Mouse (Mus musculus) stomach, embryonic 16.5 days (tissue): ENCODE measurements around the gene Clip1. TPM values are rescaled to one million over a fixed set of nuclear protein-coding genes. Genes with fewer than 3 reads are reported as not detected.

Experiments
- ATAC-seq: fragments of 200-750 bp; cut with Nextera tagmentation; 2 replicates; pipeline ENCODE4 v1.8.0; 2017; ENCODE audit warnings: moderate number of reproducible peaks, moderate TSS enrichment; ENCODE audit not compliant: insufficient read depth, low FRiP score
- H3K27ac ChIP-seq: fragments of 300-500 bp; sonication (generic); 2 replicates; pipeline ENCODE4 v1.5.1; 2014; ENCODE audit warnings: low read length
- H3K27me3 ChIP-seq: fragments of 300-500 bp; sonication (generic); 2 replicates; pipeline ENCODE4 v1.6.1; 2014; ENCODE audit warnings: low read length, control low read depth, mixed read lengths; ENCODE audit not compliant: control insufficient read depth, insufficient read depth
- H3K36me3 ChIP-seq: fragments of 300-500 bp; sonication (generic); 2 replicates; pipeline ENCODE4 v1.6.1; 2014; ENCODE audit warnings: low read length; ENCODE audit not compliant: control insufficient read depth, insufficient read depth
- H3K4me1 ChIP-seq: fragments of 300-500 bp; sonication (generic); 2 replicates; pipeline ENCODE4 v1.6.1; 2014; ENCODE audit warnings: low read length, control low read depth, mixed read lengths; ENCODE audit not compliant: control insufficient read depth, insufficient read depth
- H3K4me2 ChIP-seq: fragments of 300-500 bp; sonication (generic); 2 replicates; pipeline ENCODE4 v1.6.1; 2014; ENCODE audit warnings: low read depth, low read length, mixed read lengths
- H3K4me3 ChIP-seq: fragments of 300-500 bp; sonication (generic); replicated peaks from 2 replicates; pipeline ENCODE4 v1.5.1; 2014; ENCODE audit warnings: mild to moderate bottlenecking, low read length
- H3K9ac ChIP-seq: fragments of 300-500 bp; sonication (generic); 2 replicates; pipeline ENCODE4 v1.6.1; 2014; ENCODE audit warnings: low read length
- H3K9me3 ChIP-seq: fragments of 300-500 bp; sonication (generic); replicated peaks from 2 replicates; pipeline ENCODE4 v1.6.1; 2016; ENCODE audit warnings: low read length, control low read depth; ENCODE audit not compliant: control insufficient read depth
- WGBS: fragments of 180-500 bp; shearing (Covaris S2); extraction: QIAGEN DNeasy Blood & Tissue Kit; methylation state at CpG from one replicate; pipeline ENCODE4 v1.1.7; 2014; 5-methylcytosine and 5-hydroxymethylcytosine counted together
- polyA plus RNA-seq: library from polyadenylated mRNA; unstranded; fragments of >200 nt; fragmentation: Nextera tagmentation; extraction: Ambion mirVana; gene quantifications from 2 replicates; pipeline ENCODE4 v1.2.1, GENCODE M21; 2015

The Clip1 gene
- polyA plus RNA-seq, 1 experiment from 2014 or later: 40.6 TPM

- Histone ChIP-seq H3K9me3 (no peaks in the 10 kb centered on the region), H3K4me2 (no peak overlapping the region), H3K27ac (no peak overlapping the region), H3K27me3 (no peaks in the 10 kb centered on the region), H3K4me3 (no peak overlapping the region), H3K36me3 (no peaks in the 10 kb centered on the region), H3K9ac (no peak overlapping the region), H3K4me1 (peaks cover 25% of the 10 kb centered on the region)
- WGBS: 66% methylated on average over 3 of the region's 3 CpGs
- ATAC-seq: no peak
Observed at GRCm38 (mm10) chr5:123679106-123679505, 5.3 kb downstream of the Clip1 start.

DNA sequence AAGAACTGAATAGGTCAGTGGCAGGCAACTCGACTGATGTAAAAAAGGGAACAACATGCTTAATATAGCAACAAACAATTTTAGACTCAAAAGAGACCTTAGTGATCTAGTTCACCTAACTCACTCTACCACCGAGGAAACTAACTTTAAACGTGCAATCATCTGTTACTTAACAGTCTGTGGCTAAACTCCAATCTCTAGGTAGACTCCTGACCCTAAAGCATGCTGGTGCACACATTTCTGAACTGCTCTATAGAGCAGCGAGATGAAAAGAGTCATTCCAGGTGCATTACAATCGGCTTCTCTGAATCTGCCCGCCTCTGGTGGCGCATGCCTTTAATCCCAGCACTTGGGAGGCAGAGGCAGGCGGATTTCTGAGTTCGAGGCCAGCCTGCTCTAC lies 8.7 kb downstream of the Clip1 start:
- no peak for ATAC-seq

DNA sequence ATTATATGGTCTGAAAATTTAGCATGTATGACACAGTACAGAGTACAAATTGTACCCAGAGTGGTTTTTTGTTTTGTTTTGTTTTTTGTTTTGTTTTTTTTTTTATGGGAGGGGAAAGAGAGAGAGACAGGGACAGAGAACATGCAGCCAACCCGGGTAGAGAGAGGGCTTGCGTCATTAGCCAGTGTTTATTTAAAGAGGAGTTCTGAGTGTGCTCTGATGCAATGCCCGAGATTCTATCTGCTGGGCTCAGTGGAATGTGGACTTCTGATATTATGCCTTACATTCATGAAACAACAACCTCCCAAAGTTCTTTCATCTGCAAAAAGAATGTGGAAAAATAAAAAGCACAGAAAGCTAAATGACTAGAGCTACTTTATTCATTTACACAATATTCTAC lies 9.2 kb downstream of the Clip1 start:
- no peaks in the 10 kb centered on the region for H3K36me3 ChIP-seq
- WGBS: 10% methylated on average over 3 of the region's 3 CpGs
- H3K4me3 ChIP-seq: no peak overlapping the region
- no peak overlapping the region for H3K27ac ChIP-seq
- H3K4me2 ChIP-seq: no peak overlapping the region
- H3K9ac ChIP-seq: no peak overlapping the region
- peaks cover 13% of the 10 kb centered on the region for H3K4me1 ChIP-seq
- no peaks in the 10 kb centered on the region for H3K27me3 ChIP-seq
- no peaks in the 10 kb centered on the region for H3K9me3 ChIP-seq
- ATAC-seq: no peak

More for the DNA sequence above, 8.7 kb downstream of the Clip1 start:
- peaks cover 17% of the 10 kb centered on the region for H3K4me1 ChIP-seq
- WGBS: 74% methylated on average over 9 of the region's 9 CpGs
- H3K4me3 ChIP-seq: no peak overlapping the region
- no peaks in the 10 kb centered on the region for H3K36me3 ChIP-seq
- no peaks in the 10 kb centered on the region for H3K27me3 ChIP-seq
- no peak overlapping the region for H3K9ac ChIP-seq
- no peaks in the 10 kb centered on the region for H3K9me3 ChIP-seq
- no peak overlapping the region for H3K27ac ChIP-seq
- H3K4me2 ChIP-seq: no peak overlapping the region

DNA sequence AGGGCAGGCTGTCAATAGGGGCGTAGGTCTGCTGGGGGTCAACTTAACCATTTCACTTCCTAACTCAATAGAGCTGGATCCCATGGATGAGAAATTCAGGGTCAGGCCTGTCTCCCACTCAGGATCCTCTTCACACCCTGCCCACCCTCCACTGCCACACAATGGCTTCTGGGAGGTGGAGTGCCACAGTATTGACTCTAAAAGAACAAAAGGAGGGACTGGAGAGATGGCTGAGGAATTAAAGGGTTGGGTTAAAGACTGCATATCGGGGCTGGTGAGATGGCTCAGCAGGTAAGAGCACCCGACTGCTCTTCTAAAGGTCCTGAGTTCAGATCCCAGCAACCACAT lies 13.0 kb downstream of the Clip1 start:
- no peaks in the 10 kb centered on the region for H3K36me3 ChIP-seq
- WGBS: 77% methylated on average over 3 of the region's 3 CpGs
- no peak overlapping the region for H3K4me3 ChIP-seq
- H3K9me3 ChIP-seq: no peaks in the 10 kb centered on the region
- ATAC-seq: no peak
- H3K27ac ChIP-seq: 0 out of 2 replicates have a peak overlapping the region, but pooled peaks have one; percentile 6
- no peak overlapping the region for H3K4me2 ChIP-seq
- H3K4me1 ChIP-seq: peaks cover 6% of the 10 kb centered on the region
- no peak overlapping the region for H3K9ac ChIP-seq
- no peaks in the 10 kb centered on the region for H3K27me3 ChIP-seq

DNA sequence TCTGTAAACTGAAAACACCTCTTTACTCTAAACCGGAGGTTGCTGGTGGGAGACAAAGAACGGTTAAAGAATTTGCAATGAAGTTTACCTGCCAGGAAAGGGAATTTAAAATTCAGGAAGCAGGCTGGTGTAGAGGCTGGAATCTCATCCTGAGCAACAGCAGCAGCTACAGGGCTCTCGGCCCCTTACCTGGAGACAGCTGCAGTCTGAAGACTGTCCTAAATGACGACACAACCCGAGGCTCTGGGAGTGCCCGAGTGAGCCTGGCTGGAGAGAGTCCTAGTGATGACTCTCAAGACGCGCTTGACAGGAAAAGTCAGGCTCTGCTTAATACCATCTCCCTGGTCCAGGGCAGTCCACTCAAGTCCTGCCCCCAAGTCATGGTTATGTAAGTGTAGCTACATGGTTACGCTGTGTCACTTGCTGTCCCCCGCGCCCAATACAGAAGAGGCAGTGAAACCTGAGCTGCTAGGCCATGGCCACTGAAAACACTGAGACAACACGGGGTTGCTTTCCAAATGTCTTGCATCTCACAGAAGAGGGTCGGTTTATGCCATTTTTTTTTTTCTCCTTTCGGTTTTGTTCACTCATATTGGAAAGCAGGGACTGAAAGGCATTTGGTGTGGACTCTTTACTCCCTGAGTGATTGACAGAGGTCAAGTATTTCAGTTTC lies 13.5 kb downstream of the Clip1 start:
- Histone ChIP-seq H3K27me3 (no peaks in the 10 kb centered on the region), H3K4me3 (no peak overlapping the region), H3K9ac (no peak overlapping the region), H3K36me3 (no peaks in the 10 kb centered on the region), H3K27ac (peak overlapping the region; percentile 6; the same call in 1 of the 2 replicates), H3K9me3 (no peaks in the 10 kb centered on the region), H3K4me2 (no peak overlapping the region; the same call in 1 of the 2 replicates), H3K4me1 (peaks cover 6% of the 10 kb centered on the region)
- 33% methylated on average over 14 of the region's 14 CpGs for WGBS
- ATAC-seq: no peak

DNA sequence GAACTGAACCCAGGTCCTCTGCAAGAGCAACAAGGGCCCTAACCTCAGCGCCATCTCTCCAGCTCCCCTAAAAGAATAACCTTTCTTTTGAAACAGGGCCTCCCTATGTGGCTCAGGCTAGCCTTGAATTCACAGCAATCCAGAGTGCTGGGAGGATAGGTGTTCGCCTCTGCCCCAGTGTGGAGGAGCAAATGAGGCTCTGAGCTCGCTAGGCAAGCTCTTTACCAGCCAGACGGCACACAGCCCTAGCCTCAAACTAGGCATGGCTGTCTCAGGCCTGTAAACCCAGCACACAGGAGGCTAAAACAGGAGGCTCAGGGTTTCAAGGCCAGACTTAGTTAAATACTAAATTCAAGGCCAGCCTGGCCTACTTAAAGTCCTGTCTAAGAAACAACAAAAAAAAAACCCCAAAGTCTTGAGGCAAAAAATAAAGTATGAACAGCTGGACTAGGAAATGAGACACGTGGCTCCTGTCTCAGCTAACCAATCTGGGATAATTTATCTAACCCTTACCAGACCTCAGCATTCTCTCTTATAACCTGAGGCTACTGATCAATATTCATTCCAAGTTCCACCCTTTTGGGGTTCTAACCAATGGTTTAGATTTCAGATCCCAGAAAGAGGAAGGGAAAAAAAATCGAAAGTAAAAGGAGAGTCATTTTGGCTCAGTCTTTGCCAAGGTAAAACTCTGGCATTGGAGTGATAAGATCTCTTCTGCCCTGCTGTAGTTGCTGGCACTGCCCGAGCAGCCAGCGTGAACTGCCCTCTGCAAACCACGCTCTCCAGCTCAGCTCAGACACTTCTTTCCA lies 14.2 kb downstream of the Clip1 start:
- Histone ChIP-seq H3K27ac (peak overlapping the region; percentile 5; the same call in 1 of the 2 replicates), H3K36me3 (no peaks in the 10 kb centered on the region), H3K4me3 (no peak overlapping the region), H3K9me3 (no peaks in the 10 kb centered on the region), H3K9ac (no peak overlapping the region), H3K27me3 (no peaks in the 10 kb centered on the region), H3K4me1 (peaks cover 6% of the 10 kb centered on the region), H3K4me2 (no peak overlapping the region; the same call in 1 of the 2 replicates)
- no peak for ATAC-seq
- WGBS: 66% methylated on average over 9 of the region's 9 CpGs

- Histone ChIP-seq H3K36me3 (no peaks in the 10 kb centered on the region), H3K4me1 (peaks cover 6% of the 10 kb centered on the region), H3K27me3 (no peaks in the 10 kb centered on the region), H3K4me3 (no peak overlapping the region), H3K4me2 (no peak overlapping the region), H3K9ac (no peak overlapping the region), H3K9me3 (no peaks in the 10 kb centered on the region), H3K27ac (no peak overlapping the region)
- 73% methylated on average over 12 of the region's 12 CpGs for WGBS
- ATAC-seq: no peak
Observed at GRCm38 (mm10) chr5:123667915-123668314, 16.5 kb downstream of the Clip1 start.

DNA sequence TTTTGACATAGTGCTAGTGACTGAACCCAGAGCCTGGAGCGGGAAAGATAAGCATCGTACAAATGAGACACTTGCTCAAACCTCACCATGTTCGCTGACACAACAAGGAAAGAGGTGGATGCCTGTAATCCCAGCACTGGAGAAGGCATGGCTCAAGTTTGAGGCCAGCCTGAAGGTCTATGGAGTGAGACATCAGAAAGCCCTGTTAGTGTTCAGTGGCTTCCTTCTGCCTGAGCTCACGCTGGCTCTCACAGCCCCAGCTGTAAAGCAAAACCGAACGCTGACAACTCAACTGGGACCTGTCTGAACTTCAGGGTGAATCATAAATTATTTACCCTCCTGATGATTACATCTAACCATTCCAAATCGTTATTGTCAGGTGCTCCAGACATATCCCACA lies 18.5 kb downstream of the Clip1 start:
- no peak for ATAC-seq
- Histone ChIP-seq H3K9me3 (no peaks in the 10 kb centered on the region), H3K4me2 (no peak overlapping the region), H3K36me3 (no peaks in the 10 kb centered on the region), H3K4me1 (peaks cover 10% of the 10 kb centered on the region), H3K4me3 (no peak overlapping the region), H3K9ac (no peak overlapping the region), H3K27ac (no peak overlapping the region), H3K27me3 (no peaks in the 10 kb centered on the region)
- 78% methylated on average over 7 of the region's 7 CpGs for WGBS

DNA sequence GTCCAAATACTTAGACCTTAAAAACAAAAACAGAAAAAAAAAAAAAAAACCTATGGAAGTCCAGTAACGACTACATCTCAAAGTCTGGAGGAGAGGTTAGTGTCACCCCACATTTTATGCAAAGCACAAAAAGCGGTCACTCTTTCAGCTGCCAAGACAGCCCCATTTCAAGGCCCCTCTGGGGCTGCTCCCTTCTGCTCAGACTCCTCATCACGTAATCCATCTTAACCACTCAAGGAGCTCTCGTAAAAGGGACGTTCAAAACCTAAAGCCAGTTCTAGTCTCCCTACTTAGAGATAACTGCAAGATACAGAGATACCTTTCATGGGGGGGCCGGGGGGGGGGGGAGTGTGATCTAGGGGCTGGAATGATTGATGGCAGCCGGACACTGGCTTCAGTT lies 20.1 kb downstream of the Clip1 start:
- no peaks in the 10 kb centered on the region for H3K9me3 ChIP-seq
- ATAC-seq: no peak
- no peaks in the 10 kb centered on the region for H3K36me3 ChIP-seq
- H3K27ac ChIP-seq: no peak overlapping the region
- WGBS: 66% methylated on average over 7 of the region's 7 CpGs
- peaks cover 8% of the 10 kb centered on the region for H3K4me1 ChIP-seq
- H3K27me3 ChIP-seq: no peaks in the 10 kb centered on the region
- H3K4me3 ChIP-seq: no peak overlapping the region
- H3K9ac ChIP-seq: no peak overlapping the region
- H3K4me2 ChIP-seq: no peak overlapping the region
